Mouse (Mus musculus) mouse embryonic stem cell (cell line): ENCODE measurements at regions not wholly inside any gene's neighbourhood (a gene's known extent, or its start where the extent isn't known, plus 50 kb on each side); places are given as distances from the start of the nearest gene placed in this dataset.

ENCODE experiments used
- in situ Hi-C, 2 experiments: fragments of 300-500 bp; cut with MboI; formaldehyde crosslinking; loops; 1 replicate in 1 of 2; 3 replicates in 1 of 2; pipeline ENCODE4 v1.14.3; 2019 to 2020; ENCODE audit warnings: low sequenced_read_pairs in 2 of 2, low pct_unique_long_range_greater_than_20kb in 1 of 2, mixed read lengths in 1 of 2; ENCODE audit not compliant: unreplicated experiment in 1 of 2

DNA sequence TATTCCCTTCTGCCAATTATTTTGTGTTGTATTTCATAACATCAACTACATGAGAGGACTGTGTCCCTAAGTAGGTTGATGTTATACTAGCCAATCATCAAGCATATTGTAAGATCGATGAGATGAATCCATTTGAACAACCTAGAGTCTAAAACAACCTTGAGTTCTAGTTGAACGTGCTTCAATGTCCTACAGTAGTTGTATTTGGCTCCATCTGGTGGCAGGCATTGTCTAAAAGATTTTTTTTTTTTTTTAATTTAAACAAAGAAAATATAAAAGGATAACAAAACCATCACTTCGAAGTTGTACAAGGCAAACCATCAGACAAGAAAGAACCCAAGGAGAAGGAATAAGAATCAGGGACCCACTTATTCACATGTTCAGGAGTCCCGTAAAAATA lies 114.4 kb downstream of the Pih1d3 start:
- in situ Hi-C loops: loop anchor here (10.0 kb wide), 2 partner anchors 112 to 122 kb away; partner anchors contain the start of genes 4931428L18Rik (in 1 of the 2) and Pih1d3 (in 1 of the 2)

DNA sequence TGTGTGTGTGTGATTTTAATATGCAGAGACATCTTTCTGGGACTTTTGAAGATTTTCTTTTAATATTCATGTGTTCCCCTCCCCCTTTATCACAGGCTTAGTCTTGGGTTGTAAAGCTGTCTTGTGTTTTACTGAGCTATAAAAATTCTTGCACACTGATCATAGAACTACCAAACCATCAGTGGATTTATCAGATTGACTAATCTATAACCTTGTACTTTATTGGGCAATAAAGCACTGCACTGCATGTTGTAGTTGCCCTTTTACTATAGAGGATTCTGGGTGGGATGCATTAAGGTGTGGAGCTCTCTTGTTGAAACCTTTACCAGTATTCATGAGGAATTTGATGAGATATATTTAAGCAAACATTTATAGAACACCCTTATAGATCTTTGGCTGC lies 141.3 kb downstream of the Pih1d3 start:
- in situ Hi-C loops: no loop called here

DNA sequence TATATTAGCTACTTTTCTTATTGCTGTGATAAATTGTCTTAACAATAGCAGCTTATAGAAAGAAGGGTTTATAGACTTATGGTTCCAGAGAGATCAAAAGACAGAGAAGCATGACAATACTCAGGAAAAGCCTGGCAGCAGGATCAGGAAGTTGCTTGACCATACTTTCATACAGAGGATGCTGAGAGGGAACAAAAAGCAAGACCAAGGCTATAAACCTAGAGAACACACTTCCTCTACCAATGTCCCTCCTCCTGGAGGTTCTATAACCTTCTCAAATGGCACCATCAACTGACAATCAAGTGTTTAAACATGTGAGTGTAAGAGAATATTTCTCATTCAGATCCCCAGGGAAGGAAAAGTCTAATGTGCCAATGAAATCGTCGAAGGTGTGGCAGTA lies 154.7 kb downstream of the Pih1d3 start:
- in situ Hi-C loops: no loop called here

DNA sequence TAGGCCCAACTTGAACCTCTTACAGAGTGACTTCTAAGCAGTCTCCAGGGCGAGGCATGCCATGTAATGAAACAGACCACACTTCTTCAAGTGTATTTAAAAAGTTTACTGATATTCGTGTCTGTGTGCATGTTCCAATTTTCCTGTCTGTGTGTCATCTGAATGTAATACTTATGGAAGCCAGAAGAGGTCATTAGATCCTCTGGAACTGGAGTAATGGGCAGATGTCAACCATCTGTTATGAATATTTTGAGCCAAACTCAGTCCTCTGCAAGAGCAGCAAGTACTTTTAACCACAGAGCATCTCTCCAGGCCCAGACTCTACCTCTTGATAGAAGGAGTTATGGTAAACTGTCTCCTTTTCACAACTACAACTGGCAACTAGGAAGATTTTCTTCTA lies 156.4 kb downstream of the Pih1d3 start:
- in situ Hi-C loops: no loop called here

DNA sequence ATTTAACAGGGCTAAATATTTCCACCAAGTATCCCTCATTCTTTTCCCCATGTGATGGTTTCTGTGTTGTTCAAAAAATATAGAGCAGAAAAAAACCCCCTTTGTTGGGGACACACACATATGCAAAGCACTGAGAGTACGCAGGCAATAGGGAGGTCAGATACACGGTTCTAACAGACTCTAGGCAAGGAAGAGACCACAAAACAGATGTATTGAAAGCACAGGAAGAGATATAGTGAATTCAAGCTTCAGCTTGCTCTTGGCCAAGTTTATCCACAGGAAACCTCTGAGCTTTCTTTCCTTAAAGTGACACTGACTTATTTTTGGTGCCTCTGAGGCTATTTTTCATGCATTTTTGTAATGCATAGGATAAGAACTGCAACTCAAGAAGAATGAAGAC lies 157.7 kb downstream of the Pih1d3 start:
- in situ Hi-C loops: no loop called here

DNA sequence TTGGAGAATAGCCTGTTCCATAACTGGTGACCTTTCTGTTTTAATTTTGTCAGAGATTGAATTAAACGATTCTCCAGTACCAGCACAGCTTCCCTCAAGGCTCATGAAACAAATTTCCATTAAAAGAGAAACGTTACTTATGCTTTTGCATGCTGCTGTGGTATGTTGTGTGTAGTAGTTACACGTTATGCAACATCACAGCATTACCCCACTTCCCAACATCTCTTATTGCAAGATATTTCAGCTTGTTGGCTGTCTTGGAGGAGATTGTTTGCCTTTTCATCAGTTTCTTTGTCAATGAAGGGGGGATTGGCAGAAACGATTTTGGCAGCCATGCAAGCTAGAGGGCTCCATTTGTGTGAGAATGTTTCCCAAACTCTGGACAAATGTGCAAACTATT lies 159.6 kb downstream of the Pih1d3 start:
- in situ Hi-C loops: no loop called here
